Mouse (Mus musculus) midbrain, postnatal 0 days (tissue): ENCODE measurements at regions not wholly inside any gene's neighbourhood (a gene's known extent, or its start where the extent isn't known, plus 50 kb on each side); places are given as distances from the start of the nearest gene placed in this dataset.

Experiments used
- ATAC-seq: fragments of 200-750 bp; cut with Nextera tagmentation; 2 replicates; pipeline ENCODE4 v1.8.0; 2017; ENCODE audit warnings: moderate number of reproducible peaks, mild to moderate bottlenecking, moderate TSS enrichment, moderate library complexity; ENCODE audit not compliant: low FRiP score
- DNase-seq: peaks from one replicate; pipeline ENCODE4 v3.0.0-alpha.2; 2015; ENCODE audit warnings: low spot score
- H3K27ac ChIP-seq: fragments of 300-500 bp; sonication (generic); 2 replicates; pipeline ENCODE4 v1.5.1; 2014; ENCODE audit warnings: low read depth, mild to moderate bottlenecking, low read length, mixed read lengths
- H3K27me3 ChIP-seq: fragments of 300-500 bp; sonication (generic); 2 replicates; pipeline ENCODE4 v1.6.1; 2014; ENCODE audit warnings: low read length, control low read depth, mixed read lengths; ENCODE audit not compliant: insufficient read depth
- H3K36me3 ChIP-seq: fragments of 300-500 bp; sonication (generic); 2 replicates; pipeline ENCODE4 v1.6.1; 2014; ENCODE audit warnings: low read length, control low read depth, mixed read lengths; ENCODE audit not compliant: insufficient read depth
- H3K4me1 ChIP-seq: fragments of 300-500 bp; sonication (generic); 2 replicates; pipeline ENCODE4 v1.6.1; 2014; ENCODE audit warnings: mild to moderate bottlenecking, control low read depth, antibody characterized with exemption, low read length, mixed read lengths; ENCODE audit not compliant: insufficient read depth
- H3K4me2 ChIP-seq: fragments of 300-500 bp; sonication (generic); 2 replicates; pipeline ENCODE4 v1.6.1; 2014; ENCODE audit warnings: low read depth, mild to moderate bottlenecking, low read length, mixed read lengths; ENCODE audit not compliant: poor library complexity, severe bottlenecking
- H3K4me3 ChIP-seq: fragments of 300-500 bp; sonication (generic); 2 replicates; pipeline ENCODE4 v1.5.1; 2014; ENCODE audit warnings: low read depth, mild to moderate bottlenecking, low read length, moderate library complexity
- H3K9ac ChIP-seq: fragments of 300-500 bp; sonication (generic); replicated peaks from 2 replicates; pipeline ENCODE4 v1.6.1; 2014; ENCODE audit warnings: mild to moderate bottlenecking, low read length, moderate library complexity, mixed read lengths; ENCODE audit not compliant: poor library complexity, severe bottlenecking
- H3K9me3 ChIP-seq: fragments of 300-500 bp; sonication (generic); 2 replicates; pipeline ENCODE4 v1.6.1; 2016; ENCODE audit warnings: low read length, control low read depth
- CTCF ChIP-seq: IDR thresholded peaks from 2 replicates; pipeline ENCODE4 v1.5.1; 2016; ENCODE audit warnings: antibody characterized with exemption, mild to moderate bottlenecking
- WGBS: fragments of 180-500 bp; shearing (Covaris S2); extraction: QIAGEN DNeasy Blood & Tissue Kit; methylation state at CpG from one replicate; pipeline ENCODE4 v1.1.7; 2014; 5-methylcytosine and 5-hydroxymethylcytosine counted together

- DNase-seq (peak; percentile 84), ATAC-seq (peak; percentile 87)
- no peaks in the 10 kb centered on the region for H3K27me3 ChIP-seq
- H3K27ac ChIP-seq, result peak overlapping the region; percentile 80
- no peak for TF ChIP-seq CTCF
- H3K4me3 ChIP-seq, result no peak overlapping the region
- peak overlapping the region; percentile 32 for H3K4me2 ChIP-seq
- H3K36me3 ChIP-seq, result no peaks in the 10 kb centered on the region
- peak overlapping the region; percentile 9 for H3K9ac ChIP-seq
- H3K9me3 ChIP-seq, result no peaks in the 10 kb centered on the region
- WGBS, result 5% methylated on average over 11 of the region's 11 CpGs
- no peaks in the 10 kb centered on the region for H3K4me1 ChIP-seq
Measured at GRCm38 (mm10) chr6:10970587-10971138, 936.6 kb downstream of the Ndufa4 start.

GRCm38 (mm10) chr6:10969841-10970536, 937.3 kb downstream of the Ndufa4 start:
- Histone ChIP-seq H3K9me3 (no peaks in the 10 kb centered on the region), H3K9ac (no peak overlapping the region), H3K36me3 (no peaks in the 10 kb centered on the region), H3K27me3 (no peaks in the 10 kb centered on the region), H3K4me3 (no peak overlapping the region), H3K4me2 (peak overlapping the region; percentile 32), H3K27ac (peak overlapping the region; percentile 80), H3K4me1 (no peaks in the 10 kb centered on the region)
- no peak for TF ChIP-seq CTCF
- ATAC-seq (peak; percentile 78), DNase-seq (peak; percentile 86)
- WGBS, result 11% methylated on average over 7 of the region's 7 CpGs

GRCm38 (mm10) chr6:10943545-10943944, 963.8 kb downstream of the Ndufa4 start:
- H3K9ac ChIP-seq, result no peak overlapping the region
- no peaks in the 10 kb centered on the region for H3K4me1 ChIP-seq
- no peaks in the 10 kb centered on the region for H3K9me3 ChIP-seq
- H3K4me3 ChIP-seq, result no peak overlapping the region
- ATAC-seq (no peak), DNase-seq (no peak)
- no peak overlapping the region for H3K27ac ChIP-seq
- H3K36me3 ChIP-seq, result no peaks in the 10 kb centered on the region
- H3K27me3 ChIP-seq, result no peaks in the 10 kb centered on the region
- H3K4me2 ChIP-seq, result no peak overlapping the region
- WGBS, result 78% methylated on average over 1 of the region's 1 CpGs
- no peak for TF ChIP-seq CTCF

- TF ChIP-seq CTCF, result no peak
- Histone ChIP-seq H3K4me1 (no peaks in the 10 kb centered on the region), H3K9ac (no peak overlapping the region), H3K27me3 (no peaks in the 10 kb centered on the region), H3K9me3 (no peaks in the 10 kb centered on the region), H3K4me2 (no peak overlapping the region), H3K4me3 (no peak overlapping the region), H3K27ac (no peak overlapping the region), H3K36me3 (no peaks in the 10 kb centered on the region)
- WGBS, result 45% methylated on average over 3 of the region's 3 CpGs
- ATAC-seq, result peak; percentile 54; the same call in 1 of the 2 replicates
- peak; percentile 37 for DNase-seq
Measured at GRCm38 (mm10) chr6:10941470-10941869, 965.8 kb downstream of the Ndufa4 start.
